Mouse (Mus musculus) hindbrain, embryonic 15.5 days (tissue): Measurements from ENCODE around the gene Ctdspl2. TPM values are rescaled to one million over a fixed set of nuclear protein-coding genes. Genes with fewer than 3 reads are reported as not detected.
A peak's percentile ranks its signal among the peaks of the same experiment; 100 is the strongest.
"Not testable (repeated sequence)": the region's sequence is repeated elsewhere in the genome, so short reads cannot be mapped to it uniquely, and the experiment has no call there.

Experiments
- ATAC-seq: fragments of 200-750 bp; cut with Nextera tagmentation; 2 replicates; pipeline ENCODE4 v1.8.0; 2017; ENCODE audit warnings: low read depth, moderate number of reproducible peaks, moderate TSS enrichment; ENCODE audit not compliant: low FRiP score
- H3K27ac ChIP-seq: fragments of 300-500 bp; sonication (generic); replicated peaks from 2 replicates; pipeline ENCODE4 v1.5.1; 2015; ENCODE audit warnings: mild to moderate bottlenecking, inconsistent platforms
- H3K27me3 ChIP-seq: fragments of 300-500 bp; sonication (generic); 2 replicates; pipeline ENCODE4 v1.6.1; 2015; ENCODE audit warnings: control low read depth, inconsistent platforms
- H3K36me3 ChIP-seq: fragments of 300-500 bp; sonication (generic); 2 replicates; pipeline ENCODE4 v1.6.1; 2015; ENCODE audit warnings: control low read depth, inconsistent platforms
- H3K4me1 ChIP-seq: fragments of 300-500 bp; sonication (generic); replicated peaks from 2 replicates; pipeline ENCODE4 v1.6.1; 2015; ENCODE audit warnings: control low read depth, inconsistent platforms
- H3K4me2 ChIP-seq: fragments of 300-500 bp; sonication (generic); 2 replicates; pipeline ENCODE4 v1.6.1; 2015; ENCODE audit warnings: moderate library complexity, mild to moderate bottlenecking, inconsistent platforms
- H3K4me3 ChIP-seq: fragments of 300-500 bp; sonication (generic); 2 replicates; pipeline ENCODE4 v1.5.1; 2015; ENCODE audit warnings: mild to moderate bottlenecking, inconsistent platforms
- H3K9ac ChIP-seq: fragments of 300-500 bp; sonication (generic); 2 replicates; pipeline ENCODE4 v1.6.1; 2015; ENCODE audit warnings: inconsistent platforms
- H3K9me3 ChIP-seq: fragments of 300-500 bp; sonication (generic); 2 replicates; pipeline ENCODE4 v1.6.1; 2016; ENCODE audit warnings: control low read depth, inconsistent platforms
- WGBS: fragments of 180-500 bp; shearing (Covaris S2); methylation state at CpG from one replicate; pipeline ENCODE4 v1.1.7; 2015; 5-methylcytosine and 5-hydroxymethylcytosine counted together
- polyA plus RNA-seq: library from polyadenylated mRNA; unstranded; fragments of >200 nt; fragmentation: Nextera tagmentation; extraction: Ambion mirVana; gene quantifications from 2 replicates; pipeline ENCODE4 v1.2.1, GENCODE M21; 2015

Gene Ctdspl2
- polyA plus RNA-seq, 1 experiment from 2014 or later = 29.3 TPM

GRCm38 (mm10) chr2:122018705-122019104 is 62.9 kb downstream of the Ctdspl2 start:
- Histone ChIP-seq H3K9me3 (no peaks in the 10 kb centered on the region), H3K4me1 (no peaks in the 10 kb centered on the region), H3K27me3 (no peaks in the 10 kb centered on the region), H3K27ac (no peak overlapping the region), H3K36me3 (0 out of 2 replicates have a peak, but pooled peaks cover 4% of the 10 kb centered on the region), H3K4me3 (no peak overlapping the region), H3K9ac (no peak overlapping the region), H3K4me2 (no peak overlapping the region)
- 81% methylated on average over 1 of the region's 1 CpGs for WGBS
- ATAC-seq = no peak

GRCm38 (mm10) chr2:122022284-122022683 is 66.5 kb downstream of the Ctdspl2 start:
- Histone ChIP-seq H3K4me1 (no peaks in the 10 kb centered on the region), H3K9me3 (no peaks in the 10 kb centered on the region), H3K9ac (no peak overlapping the region), H3K4me3 (no peak overlapping the region), H3K27ac (no peak overlapping the region), H3K4me2 (no peak overlapping the region), H3K36me3 (no peaks in the 10 kb centered on the region), H3K27me3 (no peaks in the 10 kb centered on the region)
- 86% methylated on average over 2 of the region's 2 CpGs for WGBS
- no peak for ATAC-seq

GRCm38 (mm10) chr2:122027091-122027490 is 71.3 kb downstream of the Ctdspl2 start:
- H3K9me3 ChIP-seq, H3K27me3 ChIP-seq, ATAC-seq, H3K4me3 ChIP-seq, H3K36me3 ChIP-seq, H3K4me2 ChIP-seq, H3K27ac ChIP-seq, H3K9ac ChIP-seq: not testable (repeated sequence)
- WGBS = 93% methylated on average over 10 of the region's 10 CpGs
- H3K4me1 ChIP-seq = peaks cover 19% of the 10 kb centered on the region

GRCm38 (mm10) chr2:122027862-122028755 is 72.3 kb downstream of the Ctdspl2 start, which contains the start of gene Eif3j1:
TSS of gene Eif3j1 (plus strand) at chr2:122028546.
- H3K4me1 ChIP-seq = peaks cover 19% of the 10 kb centered on the region
- peak within 1 kb of the TSS; percentile 95 for H3K9ac ChIP-seq
- ATAC-seq = peak; percentile 100
- no peaks in the 10 kb centered on the region for H3K9me3 ChIP-seq
- WGBS = under 1% methylated on average over 64 of the region's 67 CpGs
- H3K27ac ChIP-seq = peak within 1 kb of the TSS; percentile 88
- peak within 1 kb of the TSS; percentile 98 for H3K4me3 ChIP-seq
- peak within 1 kb of the TSS; percentile 81 for H3K4me2 ChIP-seq
- H3K36me3 ChIP-seq = peaks cover 3% of the 10 kb centered on the region; the same call in 1 of the 2 replicates
- no peaks in the 10 kb centered on the region for H3K27me3 ChIP-seq

- Histone ChIP-seq H3K9ac (peak overlapping the region; percentile 95), H3K36me3 (peaks cover 3% of the 10 kb centered on the region; the same call in 1 of the 2 replicates), H3K27me3 (no peaks in the 10 kb centered on the region), H3K4me3 (peak overlapping the region; percentile 98), H3K4me1 (peaks cover 19% of the 10 kb centered on the region), H3K27ac (peak overlapping the region; percentile 88), H3K9me3 (no peaks in the 10 kb centered on the region), H3K4me2 (peak overlapping the region; percentile 81)
- 1% methylated on average over 65 of the region's 71 CpGs for WGBS
- peak; percentile 75 for ATAC-seq
Measured at GRCm38 (mm10) chr2:122028756-122029700, 73.2 kb downstream of the Ctdspl2 start.

GRCm38 (mm10) chr2:122031970-122032369 is 76.2 kb downstream of the Ctdspl2 start:
- ATAC-seq = no peak
- Histone ChIP-seq H3K27me3 (no peaks in the 10 kb centered on the region), H3K4me1 (peaks cover 19% of the 10 kb centered on the region), H3K4me2 (no peak overlapping the region), H3K27ac (no peak overlapping the region), H3K36me3 (peaks cover 6% of the 10 kb centered on the region; the same call in 1 of the 2 replicates), H3K4me3 (no peak overlapping the region), H3K9ac (no peak overlapping the region), H3K9me3 (no peaks in the 10 kb centered on the region)
- 88% methylated on average over 5 of the region's 6 CpGs for WGBS

GRCm38 (mm10) chr2:122036064-122036463 is 80.3 kb downstream of the Ctdspl2 start:
- no peak overlapping the region for H3K4me3 ChIP-seq
- no peak for ATAC-seq
- H3K36me3 ChIP-seq = peaks cover 19% of the 10 kb centered on the region
- no peaks in the 10 kb centered on the region for H3K27me3 ChIP-seq
- WGBS = 94% methylated on average over 3 of the region's 3 CpGs
- no peak overlapping the region for H3K27ac ChIP-seq
- H3K4me2 ChIP-seq = no peak overlapping the region
- H3K9ac ChIP-seq = no peak overlapping the region
- H3K4me1 ChIP-seq = no peaks in the 10 kb centered on the region
- H3K9me3 ChIP-seq = no peaks in the 10 kb centered on the region

- no peak overlapping the region for H3K4me2 ChIP-seq
- H3K36me3 ChIP-seq = peaks cover 32% of the 10 kb centered on the region
- H3K9ac ChIP-seq = no peak overlapping the region
- H3K4me1 ChIP-seq = no peaks in the 10 kb centered on the region
- no peak overlapping the region for H3K4me3 ChIP-seq
- no peak overlapping the region for H3K27ac ChIP-seq
- no peak for ATAC-seq
- H3K9me3 ChIP-seq = no peaks in the 10 kb centered on the region
- H3K27me3 ChIP-seq = no peaks in the 10 kb centered on the region
Measured at GRCm38 (mm10) chr2:122043926-122044325, 88.1 kb downstream of the Ctdspl2 start.

GRCm38 (mm10) chr2:122059365-122060115 is 103.7 kb downstream of the Ctdspl2 start:
- H3K9me3 ChIP-seq = no peaks in the 10 kb centered on the region
- H3K4me3 ChIP-seq = no peak overlapping the region
- no peaks in the 10 kb centered on the region for H3K27me3 ChIP-seq
- peaks cover 37% of the 10 kb centered on the region for H3K36me3 ChIP-seq
- no peak overlapping the region for H3K27ac ChIP-seq
- H3K4me2 ChIP-seq = no peak overlapping the region
- 85% methylated on average over 11 of the region's 11 CpGs for WGBS
- H3K9ac ChIP-seq = no peak overlapping the region
- H3K4me1 ChIP-seq = no peaks in the 10 kb centered on the region
- no peak for ATAC-seq
